Mouse (Mus musculus) lung, embryonic 16.5 days (tissue): ENCODE data around the gene Ripk3. TPM values are rescaled to one million over a fixed set of nuclear protein-coding genes. Genes with fewer than 3 reads are reported as not detected.

Source experiments
- polyA plus RNA-seq: library from polyadenylated mRNA; unstranded; fragments of >200 nt; fragmentation: Nextera tagmentation; extraction: Ambion mirVana; gene quantifications from 2 replicates; pipeline ENCODE4 v1.2.1, GENCODE M21; 2015

The Ripk3 gene
- polyA plus RNA-seq, 1 experiment from 2014 or later: 40.8 TPM

Other genes starting within 250 kb of the Ripk3 start
- gene Pck2, start 248.6 kb downstream of the Ripk3 start, polyA plus RNA-seq: 65.3 and 69.4 TPM in 2 replicates
- gene Dcaf11, start 228.9 kb downstream of the Ripk3 start, polyA plus RNA-seq: 72.9 and 81.6 TPM in 2 replicates
- gene A730061H03Rik, start 228.5 kb downstream of the Ripk3 start, polyA plus RNA-seq: 1.3 and 2.4 TPM in 2 replicates
- gene Fitm1, start 213.2 kb downstream of the Ripk3 start, polyA plus RNA-seq: 4.7 and 5.2 TPM in 2 replicates
- 175 and 179 TPM in 2 replicates for gene Psme1, start 210.7 kb downstream of the Ripk3 start, polyA plus RNA-seq
- gene Emc9, start 203.6 kb downstream of the Ripk3 start, polyA plus RNA-seq: 6.4 and 7.3 TPM in 2 replicates
- 247 and 250 TPM in 2 replicates for gene Psme2, start 197.8 kb downstream of the Ripk3 start, polyA plus RNA-seq
- gene Rnf31, start 197.2 kb downstream of the Ripk3 start, polyA plus RNA-seq: 17.6 and 18.1 TPM in 2 replicates
- 12.9 and 15.6 TPM in 2 replicates for gene Irf9, start 185.3 kb downstream of the Ripk3 start, polyA plus RNA-seq
- gene Rec8, start 170.8 kb downstream of the Ripk3 start, polyA plus RNA-seq: 23.0 and 23.4 TPM in 2 replicates
- 72.5 and 78.7 TPM in 2 replicates for gene Ipo4, start 152.9 kb downstream of the Ripk3 start, polyA plus RNA-seq
- gene Gm49378, start 151.0 kb downstream of the Ripk3 start, polyA plus RNA-seq: 1.5 and 1.8 TPM in 2 replicates
- gene Tm9sf1, start 145.1 kb downstream of the Ripk3 start, polyA plus RNA-seq: 121 and 125 TPM in 2 replicates
- 0.73 and 0.74 TPM in 2 replicates for gene Tssk4, start 138.7 kb downstream of the Ripk3 start, polyA plus RNA-seq
- 52.0 and 57.0 TPM in 2 replicates for gene Mdp1, start 128.4 kb downstream of the Ripk3 start, polyA plus RNA-seq
- gene Gmpr2, start 116.9 kb downstream of the Ripk3 start, polyA plus RNA-seq: 62.2 and 67.1 TPM in 2 replicates
- gene Nedd8, start 116.7 kb downstream of the Ripk3 start, polyA plus RNA-seq: 499 and 508 TPM in 2 replicates
- 45.5 and 46.2 TPM in 2 replicates for gene Tinf2, start 107.0 kb downstream of the Ripk3 start, polyA plus RNA-seq
- 3.2 and 6.0 TPM in 2 replicates for gene Tgm1, start 74.9 kb downstream of the Ripk3 start, polyA plus RNA-seq
- gene Rabggta, start 66.6 kb downstream of the Ripk3 start, polyA plus RNA-seq: 34.2 and 35.0 TPM in 2 replicates
- 88.5 and 95.0 TPM in 2 replicates for gene Dhrs1, start 43.2 kb downstream of the Ripk3 start, polyA plus RNA-seq
- 32.6 and 37.8 TPM in 2 replicates for gene Nop9, start 43.2 kb downstream of the Ripk3 start, polyA plus RNA-seq
- 1.0 and 1.5 TPM in 2 replicates for gene Cideb, start 30.4 kb downstream of the Ripk3 start, polyA plus RNA-seq
- 0.20 and 0.23 TPM in 2 replicates for gene Ltb4r2, start 27.4 kb downstream of the Ripk3 start, polyA plus RNA-seq
- 2.6 and 3.5 TPM in 2 replicates for gene Ltb4r1, start 22.9 kb downstream of the Ripk3 start, polyA plus RNA-seq
- gene Adcy4, start 4.8 kb downstream of the Ripk3 start, polyA plus RNA-seq: 20.0 and 20.8 TPM in 2 replicates
- gene Nfatc4, start 34.3 kb upstream of the Ripk3 start, polyA plus RNA-seq: 48.2 and 48.5 TPM in 2 replicates
- gene Nynrin, start 65.1 kb upstream of the Ripk3 start, polyA plus RNA-seq: 16.9 and 18.8 TPM in 2 replicates
- 1.1 and 1.2 TPM in 2 replicates for gene Cbln3, start 95.5 kb upstream of the Ripk3 start, polyA plus RNA-seq
- 17.8 and 19.5 TPM in 2 replicates for gene Khnyn, start 96.1 kb upstream of the Ripk3 start, polyA plus RNA-seq
- 55.0 and 55.9 TPM in 2 replicates for gene Sdr39u1, start 111.4 kb upstream of the Ripk3 start, polyA plus RNA-seq
- gene Cma1, start 155.8 kb upstream of the Ripk3 start, polyA plus RNA-seq: 6.5 and 8.9 TPM in 2 replicates
- not detected in 2 replicates for gene Cma2, start 162.1 kb upstream of the Ripk3 start, polyA plus RNA-seq
- not detected in 2 replicates for gene Mcpt1, start 229.1 kb upstream of the Ripk3 start, polyA plus RNA-seq
- not detected in 2 replicates for gene Mcpt9, start 241.6 kb upstream of the Ripk3 start, polyA plus RNA-seq